Mouse (Mus musculus) G1E (cell line): Measurements from ENCODE around the gene Tnpo2. TPM values are rescaled to one million over a fixed set of nuclear protein-coding genes. Genes with fewer than 3 reads are reported as not detected.

Source experiments
- ATAC-seq: 2 replicates; pipeline ENCODE4 v1.8.0; 2016; ENCODE audit warnings: mild to moderate bottlenecking; ENCODE audit not compliant: insufficient number of reproducible peaks, poor library complexity, low FRiP score, severe bottlenecking; ENCODE audit errors: extremely low read depth
- DNase-seq: peaks from one replicate; pipeline ENCODE4 v3.0.0; 2012; ENCODE audit warnings: low spot score
- H3K27me3 ChIP-seq: 2 replicates; pipeline ENCODE4 v1.6.1; 2012; ENCODE audit warnings: mild to moderate bottlenecking, low read length, inconsistent platforms; ENCODE audit not compliant: insufficient read depth
- H3K36me3 ChIP-seq: replicated peaks from 2 replicates; pipeline ENCODE3; 2012; ENCODE audit warnings: mild to moderate bottlenecking, inconsistent platforms
- H3K4me1 ChIP-seq: 2 replicates; pipeline ENCODE4 v1.6.1; 2012; ENCODE audit warnings: low read depth, low read length, inconsistent platforms, mixed read lengths; ENCODE audit not compliant: insufficient read depth
- H3K4me3 ChIP-seq: 2 replicates; pipeline ENCODE4 v1.5.1; 2012; ENCODE audit warnings: low read depth, mild to moderate bottlenecking, inconsistent platforms, low read length, moderate library complexity, mixed read lengths
- H3K9me3 ChIP-seq: replicated peaks from 2 replicates; pipeline ENCODE4 v1.6.1; 2012; ENCODE audit warnings: inconsistent platforms
- CTCF ChIP-seq: IDR thresholded peaks from 2 replicates; pipeline ENCODE4 v1.5.1; 2012; ENCODE audit warnings: low read depth, low read length, inconsistent platforms, mixed read lengths
- GATA1 ChIP-seq: IDR thresholded peaks from 2 replicates; pipeline ENCODE4 v1.6.1; 2012; ENCODE audit warnings: borderline replicate concordance, low read length, inconsistent platforms, mixed read lengths
- GATA2 ChIP-seq: IDR thresholded peaks from 2 replicates; pipeline ENCODE4 v1.6.1; 2012; ENCODE audit warnings: low read depth, low read length, inconsistent platforms, borderline replicate concordance
- POLR2AphosphoS5 ChIP-seq: IDR thresholded peaks from 2 replicates; pipeline ENCODE4 v1.6.1; 2012; ENCODE audit warnings: low read depth, low read length, inconsistent platforms; ENCODE audit not compliant: insufficient replicate concordance
- TAL1 ChIP-seq: conservative IDR thresholded peaks from 2 replicates; pipeline ENCODE4 v1.6.1; 2012; ENCODE audit warnings: low read depth, low read length, inconsistent platforms, mixed read lengths
- polyA plus RNA-seq: library from polyadenylated mRNA; stranded (reverse); fragments of >175 nt; gene quantifications from 2 replicates; pipeline ENCODE4 v1.2.3, GENCODE M21; 2012
- total RNA-seq, 2 experiments: library from RNA; stranded (forward) in 1 of 2; stranded (reverse) in 1 of 2; fragments of 200-1000 nt in 1 of 2; fragments of >200 nt in 1 of 2; fragmentation: Nextera tagmentation in 1 of 2; gene quantifications; 2 replicates each; pipeline ENCODE4 v1.2.3; 2014 to 2017

Tnpo2 gene
- total and polyA plus RNA-seq, 3 experiments: 26.5 to 83.8 (median 38.9) TPM

- Histone ChIP-seq H3K27me3 (no peaks in the 10 kb centered on the region), H3K9me3 (no peaks in the 10 kb centered on the region), H3K4me1 (peaks cover 12% of the 10 kb centered on the region), H3K4me3 (no peak overlapping the region), H3K36me3 (peaks cover 84% of the 10 kb centered on the region)
- DNase-seq (no peak), ATAC-seq (no peak)
- TF ChIP-seq POLR2AphosphoS5: no peak
- TF ChIP-seq GATA2: no peak
- TF ChIP-seq CTCF: no peak
- TF ChIP-seq GATA1: no peak
- TF ChIP-seq TAL1: no peak
Observed at GRCm38 (mm10) chr8:85096196-85096595, 59.5 kb downstream of the Tnpo2 start.

- TF ChIP-seq GATA1 (no peak), GATA2 (no peak), TAL1 (no peak)
- Histone ChIP-seq H3K9me3 (no peaks in the 10 kb centered on the region), H3K36me3 (peaks cover 77% of the 10 kb centered on the region), H3K4me1 (peaks cover 7% of the 10 kb centered on the region; the same call in 1 of the 2 replicates), H3K27me3 (no peaks in the 10 kb centered on the region), H3K4me3 (no peak overlapping the region)
- no peak for DNase-seq
- no peak for ATAC-seq
Observed at GRCm38 (mm10) chr8:85096850-85097249, 60.1 kb downstream of the Tnpo2 start.

DNA sequence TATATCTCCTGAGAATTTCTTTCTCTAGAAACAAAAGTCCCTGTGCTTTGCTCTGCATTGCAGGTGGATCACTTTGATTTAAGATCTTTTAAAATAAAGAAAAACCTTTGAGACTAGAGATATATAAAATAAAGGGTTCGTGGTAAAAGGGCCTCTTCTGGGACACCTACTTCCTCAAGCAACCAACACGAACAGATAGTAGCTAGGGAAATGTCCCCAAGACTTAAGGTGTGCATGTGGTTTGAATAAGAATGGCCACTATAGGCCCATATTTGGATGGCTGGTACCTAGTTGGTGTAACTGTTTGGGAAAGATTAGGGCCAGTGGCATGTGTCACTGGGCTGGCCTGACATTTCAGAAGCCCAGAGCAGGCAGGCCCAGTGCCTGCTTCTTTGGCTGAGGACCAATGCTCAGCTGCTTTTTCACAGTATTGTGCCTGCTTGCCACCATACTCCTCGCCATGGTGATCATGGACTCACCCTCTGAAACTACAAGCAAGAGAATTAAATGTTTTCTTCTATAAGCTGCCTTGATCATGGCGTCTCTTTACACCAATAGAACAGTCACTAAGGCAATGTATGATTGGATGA, 63.5 kb downstream of the Tnpo2 start:
- DNase-seq: no peak
- no peak for ATAC-seq
- TF ChIP-seq TAL1: no peak
- no peak for TF ChIP-seq CTCF
- TF ChIP-seq GATA2: no peak
- TF ChIP-seq GATA1: no peak
- TF ChIP-seq POLR2AphosphoS5: no peak

More for the DNA sequence above, 63.5 kb downstream of the Tnpo2 start:
- Histone ChIP-seq H3K36me3 (peaks cover 44% of the 10 kb centered on the region), H3K4me3 (no peak overlapping the region), H3K27me3 (no peaks in the 10 kb centered on the region), H3K9me3 (no peaks in the 10 kb centered on the region), H3K4me1 (peaks cover 7% of the 10 kb centered on the region; the same call in 1 of the 2 replicates)

Other genes with a start within 250 kb of the Tnpo2 start
Only the 20 nearest of the 29 such genes appear.
- gene Klf1, start 135.0 kb upstream of the Tnpo2 start, total RNA-seq (2014; fragmentation: Nextera tagmentation): 69.9 and 75.0 TPM in 2 replicates
- 51.5 and 56.1 TPM in 2 replicates for gene Klf1, start 135.0 kb upstream of the Tnpo2 start, total RNA-seq (2017)
- gene Klf1, start 135.0 kb upstream of the Tnpo2 start, polyA plus RNA-seq: 193 and 253 TPM in 2 replicates
- 116 and 118 TPM in 2 replicates for gene Dnase2a, start 128.4 kb upstream of the Tnpo2 start, total RNA-seq (2014; fragmentation: Nextera tagmentation)
- 147 and 170 TPM in 2 replicates for gene Dnase2a, start 128.4 kb upstream of the Tnpo2 start, total RNA-seq (2017)
- 40.2 and 75.0 TPM in 2 replicates for gene Dnase2a, start 128.4 kb upstream of the Tnpo2 start, polyA plus RNA-seq
- gene Mast1, start 99.6 kb upstream of the Tnpo2 start, total RNA-seq (2014; fragmentation: Nextera tagmentation): not detected in 2 replicates
- 0.23 and 0.27 TPM in 2 replicates for gene Mast1, start 99.6 kb upstream of the Tnpo2 start, total RNA-seq (2017)
- 0.16 and 0.25 TPM in 2 replicates for gene Mast1, start 99.6 kb upstream of the Tnpo2 start, polyA plus RNA-seq
- gene Rtbdn, start 89.9 kb upstream of the Tnpo2 start, total RNA-seq (2014; fragmentation: Nextera tagmentation): not detected in 2 replicates
- gene Rtbdn, start 89.9 kb upstream of the Tnpo2 start, total RNA-seq (2017): 0.11 and 0.12 TPM in 2 replicates
- gene Rtbdn, start 89.9 kb upstream of the Tnpo2 start, polyA plus RNA-seq: not detected in 2 replicates
- gene Gm49661, start 67.5 kb upstream of the Tnpo2 start, total RNA-seq (2014; fragmentation: Nextera tagmentation): not detected in 2 replicates
- gene Gm49661, start 67.5 kb upstream of the Tnpo2 start, total RNA-seq (2017): not detected in 2 replicates
- not detected in 2 replicates for gene Gm49661, start 67.5 kb upstream of the Tnpo2 start, polyA plus RNA-seq
- gene Prdx2, start 67.3 kb upstream of the Tnpo2 start, total RNA-seq (2014; fragmentation: Nextera tagmentation): 134 and 185 TPM in 2 replicates
- gene Prdx2, start 67.3 kb upstream of the Tnpo2 start, total RNA-seq (2017): 299 and 388 TPM in 2 replicates
- 19.6 and 86.4 TPM in 2 replicates for gene Prdx2, start 67.3 kb upstream of the Tnpo2 start, polyA plus RNA-seq
- 162 and 174 TPM in 2 replicates for gene Rnaseh2a, start 67.1 kb upstream of the Tnpo2 start, total RNA-seq (2014; fragmentation: Nextera tagmentation)
- gene Rnaseh2a, start 67.1 kb upstream of the Tnpo2 start, total RNA-seq (2017): 94.1 and 132 TPM in 2 replicates
- gene Rnaseh2a, start 67.1 kb upstream of the Tnpo2 start, polyA plus RNA-seq: 477 and 636 TPM in 2 replicates
- 25.6 and 38.5 TPM in 2 replicates for gene Junb, start 58.2 kb upstream of the Tnpo2 start, total RNA-seq (2014; fragmentation: Nextera tagmentation)
- 23.8 and 33.6 TPM in 2 replicates for gene Junb, start 58.2 kb upstream of the Tnpo2 start, total RNA-seq (2017)
- gene Junb, start 58.2 kb upstream of the Tnpo2 start, polyA plus RNA-seq: 66.8 and 78.5 TPM in 2 replicates
- 2.7 and 3.4 TPM in 2 replicates for gene Hook2, start 46.3 kb upstream of the Tnpo2 start, total RNA-seq (2014; fragmentation: Nextera tagmentation)
- gene Hook2, start 46.3 kb upstream of the Tnpo2 start, total RNA-seq (2017): 7.9 and 8.2 TPM in 2 replicates
- gene Hook2, start 46.3 kb upstream of the Tnpo2 start, polyA plus RNA-seq: 12.2 and 12.7 TPM in 2 replicates
- not detected in 2 replicates for gene Best2, start 22.4 kb upstream of the Tnpo2 start, total RNA-seq (2014; fragmentation: Nextera tagmentation)
- gene Best2, start 22.4 kb upstream of the Tnpo2 start, total RNA-seq (2017): 0.12 TPM in 1 of 2 replicates, not detected in the other
- gene Best2, start 22.4 kb upstream of the Tnpo2 start, polyA plus RNA-seq: not detected in 2 replicates
- gene Asna1, start 11.6 kb upstream of the Tnpo2 start, total RNA-seq (2014; fragmentation: Nextera tagmentation): 83.6 and 104 TPM in 2 replicates
- gene Asna1, start 11.6 kb upstream of the Tnpo2 start, total RNA-seq (2017): 110 and 139 TPM in 2 replicates
- 103 and 136 TPM in 2 replicates for gene Asna1, start 11.6 kb upstream of the Tnpo2 start, polyA plus RNA-seq
- 61.3 and 64.2 TPM in 2 replicates for gene Trir, start 10.1 kb upstream of the Tnpo2 start, total RNA-seq (2014; fragmentation: Nextera tagmentation)
- 151 and 196 TPM in 2 replicates for gene Trir, start 10.1 kb upstream of the Tnpo2 start, total RNA-seq (2017)
- 263 and 317 TPM in 2 replicates for gene Trir, start 10.1 kb upstream of the Tnpo2 start, polyA plus RNA-seq
- 10.4 and 17.0 TPM in 2 replicates for gene Fbxw9, start 23.1 kb downstream of the Tnpo2 start, total RNA-seq (2014; fragmentation: Nextera tagmentation)
- gene Fbxw9, start 23.1 kb downstream of the Tnpo2 start, total RNA-seq (2017): 15.9 and 16.1 TPM in 2 replicates
- gene Fbxw9, start 23.1 kb downstream of the Tnpo2 start, polyA plus RNA-seq: 33.7 and 34.7 TPM in 2 replicates
- gene Gm5741, start 31.1 kb downstream of the Tnpo2 start, total RNA-seq (2014; fragmentation: Nextera tagmentation): not detected in 2 replicates
- gene Gm5741, start 31.1 kb downstream of the Tnpo2 start, total RNA-seq (2017): 0.99 and 1.0 TPM in 2 replicates
- 0.89 and 1.8 TPM in 2 replicates for gene Gm5741, start 31.1 kb downstream of the Tnpo2 start, polyA plus RNA-seq
- 42.9 and 58.5 TPM in 2 replicates for gene Dhps, start 34.8 kb downstream of the Tnpo2 start, total RNA-seq (2014; fragmentation: Nextera tagmentation)
- gene Dhps, start 34.8 kb downstream of the Tnpo2 start, total RNA-seq (2017): 33.9 and 36.2 TPM in 2 replicates
- gene Dhps, start 34.8 kb downstream of the Tnpo2 start, polyA plus RNA-seq: 27.3 and 41.7 TPM in 2 replicates
- gene Wdr83os, start 43.8 kb downstream of the Tnpo2 start, total RNA-seq (2014; fragmentation: Nextera tagmentation): 79.0 and 99.0 TPM in 2 replicates
- 22.0 and 29.4 TPM in 2 replicates for gene Wdr83os, start 43.8 kb downstream of the Tnpo2 start, total RNA-seq (2017)
- gene Wdr83os, start 43.8 kb downstream of the Tnpo2 start, polyA plus RNA-seq: 5.0 and 11.7 TPM in 2 replicates
- gene Wdr83, start 44.4 kb downstream of the Tnpo2 start, total RNA-seq (2014; fragmentation: Nextera tagmentation): 22.4 and 23.8 TPM in 2 replicates
- gene Wdr83, start 44.4 kb downstream of the Tnpo2 start, total RNA-seq (2017): 27.2 and 28.4 TPM in 2 replicates
- gene Wdr83, start 44.4 kb downstream of the Tnpo2 start, polyA plus RNA-seq: 24.2 and 38.9 TPM in 2 replicates
- gene Man2b1, start 46.4 kb downstream of the Tnpo2 start, total RNA-seq (2014; fragmentation: Nextera tagmentation): 91.8 and 105 TPM in 2 replicates
- 87.7 and 88.0 TPM in 2 replicates for gene Man2b1, start 46.4 kb downstream of the Tnpo2 start, total RNA-seq (2017)
- gene Man2b1, start 46.4 kb downstream of the Tnpo2 start, polyA plus RNA-seq: 12.4 and 19.3 TPM in 2 replicates
- not detected in 2 replicates for gene Zfp791, start 86.2 kb downstream of the Tnpo2 start, total RNA-seq (2014; fragmentation: Nextera tagmentation)
- 0.12 and 0.16 TPM in 2 replicates for gene Zfp791, start 86.2 kb downstream of the Tnpo2 start, total RNA-seq (2017)
- gene Zfp791, start 86.2 kb downstream of the Tnpo2 start, polyA plus RNA-seq: not detected in 2 replicates
- gene Cks1brt, start 115.0 kb downstream of the Tnpo2 start, total RNA-seq (2014; fragmentation: Nextera tagmentation): not detected in 2 replicates
- gene Cks1brt, start 115.0 kb downstream of the Tnpo2 start, total RNA-seq (2017): 0.16 TPM in 1 of 2 replicates, not detected in the other
- gene Cks1brt, start 115.0 kb downstream of the Tnpo2 start, polyA plus RNA-seq: not detected in 2 replicates